Comparison of ENCODE assay signal across 14 mouse cellular contexts in the genomic region with DNA sequence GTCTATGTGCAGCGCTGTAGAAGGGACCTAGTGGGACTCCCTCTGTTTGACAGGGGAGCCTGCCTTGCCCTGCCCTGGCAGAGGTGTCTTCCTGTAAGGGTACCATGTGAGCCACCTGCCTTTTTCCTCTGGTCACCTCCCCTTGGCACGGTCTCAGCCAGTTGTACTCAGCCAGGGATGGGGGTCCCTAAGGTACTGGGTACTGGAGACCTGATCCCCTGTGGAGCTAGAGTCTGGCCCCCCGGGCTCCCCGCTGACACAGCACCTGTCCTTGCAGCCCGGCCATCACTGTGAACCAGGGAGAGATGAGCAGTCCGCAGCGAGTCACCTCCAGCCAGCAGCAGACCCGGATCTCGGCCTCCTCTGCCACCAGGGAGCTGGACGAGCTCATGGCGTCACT. TPM values are rescaled to one million over a fixed set of nuclear protein-coding genes. Genes with fewer than 3 reads are reported as not detected.
DNase-seq lines count a peak whose midpoint lies in the region; ATAC-seq and TF ChIP-seq lines count a peak whose summit lies in the region.
"Had no signal": no experiment of that assay in that cellular context is flagged by ENCODE, and none has a peak within 500 bp of the region (broad histone marks: within the 10 kb centered on the region; RNA-seq: fewer than 3 reads in every experiment).

No protein-coding gene starts in this region.

- ATAC-seq in heart, embryonic 14.5 days (ENCODE audit: insufficient number of reproducible peaks, insufficient read depth, low FRiP score, low read depth) = no peak
- ATAC-seq in heart, embryonic 11.5 days (replicated peaks; ENCODE audit: insufficient number of reproducible peaks, low FRiP score, low TSS enrichment) = no peak
- ATAC-seq in midbrain, postnatal 0 days (ENCODE audit: low FRiP score) = no peak
- no peak for ATAC-seq in hindbrain, embryonic 12.5 days (ENCODE audit: low FRiP score)
- ATAC-seq: intestine, embryonic 15.5 days had no signal

- H3K4me2 ChIP-seq in heart, embryonic 14.5 days (ENCODE audit: low read length) = no peak overlapping the region
- no peak overlapping the region for H3K4me2 ChIP-seq in heart, embryonic 11.5 days
- no peak overlapping the region for H3K4me2 ChIP-seq in midbrain, postnatal 0 days (ENCODE audit: low read depth, low read length, poor library complexity, severe bottlenecking)
- no peak overlapping the region for H3K4me2 ChIP-seq in hindbrain, embryonic 12.5 days (replicated peaks)
- H3K4me2 ChIP-seq: embryonic facial prominence, embryonic 13.5 days; intestine, embryonic 15.5 days had no signal

- peaks cover 75% of the 10 kb centered on the region for H3K36me3 ChIP-seq in heart, embryonic 14.5 days (ENCODE audit: control insufficient read depth, insufficient read depth, low read length)
- peaks cover 16% of the 10 kb centered on the region for H3K36me3 ChIP-seq in heart, embryonic 11.5 days (ENCODE audit: control insufficient read depth, insufficient read depth, low read length)
- H3K36me3 ChIP-seq in midbrain, embryonic 10.5 days = peaks cover 56% of the 10 kb centered on the region
- H3K36me3 ChIP-seq in midbrain, postnatal 0 days (ENCODE audit: insufficient read depth, low read length) = peaks cover 19% of the 10 kb centered on the region
- peaks cover 34% of the 10 kb centered on the region for H3K36me3 ChIP-seq in hindbrain, embryonic 12.5 days

- H3K4me3 ChIP-seq in heart, embryonic 14.5 days (ENCODE audit: control insufficient read depth in 1 of 2, insufficient read depth in 1 of 2, low read depth in 1 of 2, low read length in 2 of 2) = no peak overlapping the region
- H3K4me3 ChIP-seq in heart, embryonic 11.5 days (ENCODE audit: low read depth, low read length) = no peak overlapping the region
- H3K4me3 ChIP-seq in midbrain, embryonic 10.5 days = 0 out of 2 replicates have a peak overlapping the region, but pooled peaks have one; percentile 7
- H3K4me3 ChIP-seq in midbrain, postnatal 0 days (ENCODE audit: low read depth, low read length) = no peak overlapping the region
- no peak overlapping the region for H3K4me3 ChIP-seq in hindbrain, embryonic 12.5 days
- H3K4me3 ChIP-seq: embryonic facial prominence, embryonic 13.5 days; intestine, embryonic 15.5 days; layer of hippocampus, adult 2 months had no signal

- H3K27me3 ChIP-seq in heart, embryonic 14.5 days (ENCODE audit: control insufficient read depth, insufficient read depth, low read length) = no peaks in the 10 kb centered on the region
- H3K27me3 ChIP-seq in heart, embryonic 11.5 days (ENCODE audit: control insufficient read depth, insufficient read depth, low read length) = no peaks in the 10 kb centered on the region
- no peaks in the 10 kb centered on the region for H3K27me3 ChIP-seq in midbrain, embryonic 10.5 days (ENCODE audit: low read depth, poor library complexity, severe bottlenecking)
- H3K27me3 ChIP-seq in midbrain, postnatal 0 days (ENCODE audit: insufficient read depth, low read length) = no peaks in the 10 kb centered on the region
- no peaks in the 10 kb centered on the region for H3K27me3 ChIP-seq in hindbrain, embryonic 12.5 days
- H3K27me3 ChIP-seq: CH12.LX; embryonic facial prominence, embryonic 13.5 days; intestine, embryonic 15.5 days had no signal

- no peak for TF ChIP-seq CTCF in midbrain, postnatal 0 days (IDR thresholded peaks at IDR 0.05)

- DNase-seq in midbrain, embryonic 10.5 days (ENCODE audit: low spot score) = no peak
- no peak for DNase-seq in midbrain, postnatal 0 days (ENCODE audit: low spot score)
- DNase-seq in cerebellum, adult 9-10 months = peak; percentile 78
- DNase-seq in urinary bladder, postnatal 4 days (ENCODE audit: low spot score in 2 of 2) = no peak
- DNase-seq: adrenal gland, adult 8-10 months; heart, adult 11 months; right cerebral cortex, postnatal 4 days had no signal

- H3K9me3 ChIP-seq in heart, embryonic 14.5 days (ENCODE audit: control insufficient read depth, low read length) = no peaks in the 10 kb centered on the region
- H3K9me3 ChIP-seq in heart, embryonic 11.5 days (replicated peaks; ENCODE audit: control insufficient read depth, low read length) = no peaks in the 10 kb centered on the region
- no peaks in the 10 kb centered on the region for H3K9me3 ChIP-seq in midbrain, embryonic 10.5 days (replicated peaks)
- no peaks in the 10 kb centered on the region for H3K9me3 ChIP-seq in midbrain, postnatal 0 days (ENCODE audit: low read length)
- no peaks in the 10 kb centered on the region for H3K9me3 ChIP-seq in hindbrain, embryonic 12.5 days (replicated peaks)
- H3K9me3 ChIP-seq: embryonic facial prominence, embryonic 13.5 days; intestine, embryonic 15.5 days had no signal

- H3K27ac ChIP-seq in heart, embryonic 14.5 days (replicated peaks in 1 of 2; ENCODE audit: control insufficient read depth in 1 of 2, insufficient read depth in 1 of 2, low read depth in 2 of 2, low read length in 2 of 2) = no peak overlapping the region; a peak in 1 of 4 replicates
- H3K27ac ChIP-seq in heart, embryonic 11.5 days (ENCODE audit: low read depth, low read length) = no peak overlapping the region
- peak overlapping the region; percentile 81 for H3K27ac ChIP-seq in midbrain, embryonic 10.5 days (replicated peaks)
- no peak overlapping the region for H3K27ac ChIP-seq in midbrain, postnatal 0 days (ENCODE audit: low read depth, low read length)
- peak overlapping the region; percentile 12; the same call in 1 of the 2 replicates for H3K27ac ChIP-seq in hindbrain, embryonic 12.5 days
- H3K27ac ChIP-seq: intestine, embryonic 15.5 days had no signal

- H3K4me1 ChIP-seq in heart, embryonic 14.5 days (ENCODE audit: control insufficient read depth in 2 of 2, insufficient read depth in 2 of 2, low read length in 2 of 2) = peaks cover 25 to 34% of the 10 kb centered on the region in 2 experiments
- peaks cover 41% of the 10 kb centered on the region for H3K4me1 ChIP-seq in heart, embryonic 11.5 days (ENCODE audit: control insufficient read depth, insufficient read depth, low read length)
- peaks cover 68% of the 10 kb centered on the region for H3K4me1 ChIP-seq in midbrain, embryonic 10.5 days
- H3K4me1 ChIP-seq in midbrain, postnatal 0 days (ENCODE audit: insufficient read depth, low read length) = no peaks in the 10 kb centered on the region
- peaks cover 56% of the 10 kb centered on the region for H3K4me1 ChIP-seq in hindbrain, embryonic 12.5 days

- 68% methylated on average over 11 of the region's 11 CpGs for WGBS in heart, embryonic 14.5 days
- WGBS in heart, embryonic 11.5 days (ENCODE audit: insufficient replicate concordance) = 73% methylated on average over 11 of the region's 11 CpGs
- 75% methylated on average over 11 of the region's 11 CpGs for WGBS in midbrain, embryonic 10.5 days
- 72% methylated on average over 11 of the region's 11 CpGs for WGBS in midbrain, postnatal 0 days
- 62% methylated on average over 11 of the region's 11 CpGs for WGBS in hindbrain, embryonic 12.5 days

- H3K9ac ChIP-seq in heart, embryonic 14.5 days (ENCODE audit: low read length) = peak overlapping the region; percentile 25; the same call in 1 of the 2 replicates
- H3K9ac ChIP-seq in heart, embryonic 11.5 days (ENCODE audit: low read depth, low read length) = no peak overlapping the region
- H3K9ac ChIP-seq in midbrain, postnatal 0 days (replicated peaks; ENCODE audit: low read length, poor library complexity, severe bottlenecking) = no peak overlapping the region
- H3K9ac ChIP-seq in hindbrain, embryonic 12.5 days = peak overlapping the region; percentile 23
- H3K9ac ChIP-seq: intestine, embryonic 15.5 days had no signal

RNA-seq across cellular contexts. Expression of a gene that starts 12.7 kb away (rescaled TPM):
- 1,183 and 1,268 TPM in 2 replicates for polyA plus RNA-seq in heart, embryonic 14.5 days (2014; fragmentation: Nextera tagmentation; extraction: Ambion mirVana)
- 1,182 and 1,275 TPM in 2 replicates for polyA plus RNA-seq in heart, embryonic 11.5 days (2014; fragmentation: Nextera tagmentation; extraction: Ambion mirVana)
- 1,126 and 1,338 TPM in 2 replicates for polyA plus RNA-seq in midbrain, embryonic 10.5 days (2016; fragmentation: Nextera tagmentation; extraction: Ambion mirVana)
- total RNA-seq in midbrain, postnatal 0 days (2014; rRNA removed) = 1,612 and 1,828 TPM in 2 replicates
- 779 and 814 TPM in 2 replicates for polyA plus RNA-seq in midbrain, postnatal 0 days (2015; fragmentation: Nextera tagmentation; extraction: Ambion mirVana)
- polyA plus RNA-seq in hindbrain, embryonic 12.5 days (2016; fragmentation: Nextera tagmentation; extraction: Ambion mirVana) = 819 and 900 TPM in 2 replicates

RNA-seq across cellular contexts. Expression of a gene that starts 18.5 kb away (rescaled TPM):
- 25.2 and 26.3 TPM in 2 replicates for polyA plus RNA-seq in heart, embryonic 14.5 days (2014; fragmentation: Nextera tagmentation; extraction: Ambion mirVana)
- polyA plus RNA-seq in heart, embryonic 11.5 days (2014; fragmentation: Nextera tagmentation; extraction: Ambion mirVana) = 29.7 and 33.5 TPM in 2 replicates
- 52.5 and 61.2 TPM in 2 replicates for polyA plus RNA-seq in midbrain, embryonic 10.5 days (2016; fragmentation: Nextera tagmentation; extraction: Ambion mirVana)
- 72.9 and 75.1 TPM in 2 replicates for total RNA-seq in midbrain, postnatal 0 days (2014; rRNA removed)
- polyA plus RNA-seq in midbrain, postnatal 0 days (2015; fragmentation: Nextera tagmentation; extraction: Ambion mirVana) = 24.7 and 26.6 TPM in 2 replicates
- 57.6 and 62.5 TPM in 2 replicates for polyA plus RNA-seq in hindbrain, embryonic 12.5 days (2016; fragmentation: Nextera tagmentation; extraction: Ambion mirVana)

RNA-seq across cellular contexts. Expression of a gene that starts 40.1 kb away (rescaled TPM):
- 14.4 and 19.1 TPM in 2 replicates for polyA plus RNA-seq in heart, embryonic 14.5 days (2014; fragmentation: Nextera tagmentation; extraction: Ambion mirVana)
- polyA plus RNA-seq in heart, embryonic 11.5 days (2014; fragmentation: Nextera tagmentation; extraction: Ambion mirVana) = 11.7 and 14.4 TPM in 2 replicates
- polyA plus RNA-seq in midbrain, embryonic 10.5 days (2016; fragmentation: Nextera tagmentation; extraction: Ambion mirVana) = 27.9 and 28.9 TPM in 2 replicates
- total RNA-seq in midbrain, postnatal 0 days (2014; rRNA removed) = 34.6 and 39.4 TPM in 2 replicates
- 15.3 and 15.9 TPM in 2 replicates for polyA plus RNA-seq in midbrain, postnatal 0 days (2015; fragmentation: Nextera tagmentation; extraction: Ambion mirVana)
- 34.0 and 39.2 TPM in 2 replicates for polyA plus RNA-seq in hindbrain, embryonic 12.5 days (2016; fragmentation: Nextera tagmentation; extraction: Ambion mirVana)

Comparison
In these comparisons a context has a peak if more than half of its experiments do, and no peak if none do; other contexts are left out.
1. H3K27ac ChIP-seq: peak in midbrain, embryonic 10.5 days (single experiment) and hindbrain, embryonic 12.5 days (single experiment); none in heart, embryonic 14.5 days (0 of 2), heart, embryonic 11.5 days (single experiment) and midbrain, postnatal 0 days (single experiment).
2. H3K9ac ChIP-seq: peak in heart, embryonic 14.5 days (single experiment) and hindbrain, embryonic 12.5 days (single experiment); none in heart, embryonic 11.5 days (single experiment) and midbrain, postnatal 0 days (single experiment).